Mouse (Mus musculus): ENCODE results near the gene Edar. TPM values are rescaled to one million over a fixed set of nuclear protein-coding genes. Genes with fewer than 3 reads are reported as not detected.

The Edar gene
- total RNA-seq, 2 experiments from 2014 or later = not detected

- no peak for ATAC-seq (replicated peaks; ENCODE audit: poor library complexity)
These were observed 70.7 kb downstream of the Edar start for GRCm38 (mm10) chr10:58604779-58605178.

DNA sequence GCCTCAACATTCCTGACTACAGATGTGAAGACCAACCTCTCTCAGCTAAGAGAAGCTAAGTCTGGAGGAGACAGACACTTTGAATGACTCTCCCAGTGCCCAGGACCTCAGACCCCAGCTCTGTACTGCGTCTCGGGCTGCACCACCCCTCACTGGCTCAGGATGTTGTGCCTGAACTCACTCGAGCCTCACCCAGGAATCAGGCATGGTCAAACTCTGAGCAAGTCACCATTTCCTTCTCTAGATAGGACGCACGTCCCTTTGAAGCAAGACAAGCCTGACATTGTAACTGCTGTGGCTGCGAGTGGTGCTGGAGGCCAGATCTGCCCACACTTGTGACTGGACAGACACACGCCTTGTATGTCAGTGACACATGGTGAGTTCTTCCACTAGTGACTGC lies 73.5 kb downstream of the Edar start:
- ATAC-seq (replicated peaks; ENCODE audit: poor library complexity) = no peak

- ATAC-seq (replicated peaks; ENCODE audit: poor library complexity) = no peak
These were observed 74.0 kb downstream of the Edar start for GRCm38 (mm10) chr10:58601431-58601901.

DNA sequence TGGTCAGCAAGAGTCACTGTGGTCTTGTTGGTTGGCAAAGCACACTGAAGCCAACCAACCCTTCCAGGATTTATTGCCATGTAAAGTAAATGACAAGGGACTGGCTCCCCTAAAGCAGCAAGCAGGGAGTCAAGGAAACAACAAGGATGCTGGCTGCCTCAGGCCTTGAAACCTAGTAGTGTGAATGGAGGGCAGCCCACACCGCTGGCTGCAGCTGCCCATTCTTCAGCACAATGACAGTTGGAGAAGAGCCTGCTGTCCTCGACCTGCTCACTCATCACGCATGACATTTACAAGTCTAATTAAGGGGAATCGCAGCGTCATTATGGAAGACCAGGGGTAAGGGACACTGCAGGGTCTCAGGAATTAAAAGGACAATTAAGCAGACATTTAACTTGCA lies 74.5 kb downstream of the Edar start:
- ATAC-seq (replicated peaks; ENCODE audit: poor library complexity) = no peak

DNA sequence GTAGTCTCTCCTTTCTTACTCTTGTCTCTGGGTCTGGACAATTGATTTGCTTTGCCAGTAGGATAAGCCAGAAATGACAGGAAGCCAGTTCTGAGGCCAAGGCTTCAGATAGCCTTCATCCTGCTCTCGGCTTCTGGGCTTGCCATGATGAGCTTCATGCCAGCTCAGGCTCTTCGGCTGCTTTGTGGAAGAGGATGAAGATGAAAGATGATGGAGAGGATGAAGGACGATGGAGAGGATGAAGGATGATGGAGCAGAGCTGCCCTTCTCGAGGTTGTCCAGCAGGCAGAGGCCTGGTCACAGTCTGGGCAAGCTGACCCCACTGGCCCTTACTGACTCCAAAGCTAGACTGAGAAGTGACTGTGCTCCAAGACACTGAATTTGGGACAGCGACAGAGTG lies 75.3 kb downstream of the Edar start:
- no peak for ATAC-seq (replicated peaks; ENCODE audit: poor library complexity)

DNA sequence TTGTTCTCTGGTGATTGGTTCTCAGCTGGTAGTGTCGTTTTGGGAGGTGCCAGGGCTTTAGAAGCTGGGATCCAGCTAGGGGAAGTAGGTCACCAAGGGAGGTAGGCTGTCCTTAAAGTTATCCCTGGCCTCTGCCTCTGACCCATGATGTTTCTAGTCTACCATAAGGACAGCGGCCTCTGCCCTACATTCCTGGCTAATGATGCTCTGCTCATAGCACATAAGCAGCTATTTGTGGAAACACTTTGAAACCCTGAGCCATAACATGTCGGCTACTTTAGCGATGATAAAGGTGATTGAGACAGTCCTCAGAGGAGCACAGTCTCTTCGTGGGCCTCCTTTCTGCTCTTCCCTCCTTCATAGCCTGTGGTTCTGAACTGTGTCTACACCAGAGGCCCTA lies 79.6 kb downstream of the Edar start:
- ATAC-seq (replicated peaks; ENCODE audit: poor library complexity) = no peak

DNA sequence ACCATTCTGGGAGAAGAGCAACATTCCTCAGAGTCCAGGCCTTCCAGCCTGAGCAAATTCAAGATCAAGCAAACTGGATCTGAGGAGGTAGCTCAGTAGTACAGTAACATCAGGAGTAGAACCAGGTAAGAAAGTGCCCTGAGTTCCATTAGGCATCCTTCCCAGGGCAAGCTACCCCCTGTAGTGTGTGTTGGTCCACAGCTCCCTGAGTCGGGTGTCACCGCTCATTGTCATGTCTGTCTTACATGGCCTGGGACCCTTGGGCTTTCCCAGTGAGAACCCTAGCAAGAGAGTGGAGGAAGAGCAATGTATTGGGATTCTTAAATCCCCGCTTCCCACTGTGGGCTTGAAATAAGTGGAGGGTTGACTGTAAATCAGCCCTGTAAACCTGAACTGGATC lies 80.3 kb downstream of the Edar start:
- no peak for ATAC-seq (replicated peaks; ENCODE audit: poor library complexity)

- ATAC-seq (replicated peaks; ENCODE audit: poor library complexity) = no peak
These were observed 81.0 kb downstream of the Edar start for GRCm38 (mm10) chr10:58594486-58594885.

DNA sequence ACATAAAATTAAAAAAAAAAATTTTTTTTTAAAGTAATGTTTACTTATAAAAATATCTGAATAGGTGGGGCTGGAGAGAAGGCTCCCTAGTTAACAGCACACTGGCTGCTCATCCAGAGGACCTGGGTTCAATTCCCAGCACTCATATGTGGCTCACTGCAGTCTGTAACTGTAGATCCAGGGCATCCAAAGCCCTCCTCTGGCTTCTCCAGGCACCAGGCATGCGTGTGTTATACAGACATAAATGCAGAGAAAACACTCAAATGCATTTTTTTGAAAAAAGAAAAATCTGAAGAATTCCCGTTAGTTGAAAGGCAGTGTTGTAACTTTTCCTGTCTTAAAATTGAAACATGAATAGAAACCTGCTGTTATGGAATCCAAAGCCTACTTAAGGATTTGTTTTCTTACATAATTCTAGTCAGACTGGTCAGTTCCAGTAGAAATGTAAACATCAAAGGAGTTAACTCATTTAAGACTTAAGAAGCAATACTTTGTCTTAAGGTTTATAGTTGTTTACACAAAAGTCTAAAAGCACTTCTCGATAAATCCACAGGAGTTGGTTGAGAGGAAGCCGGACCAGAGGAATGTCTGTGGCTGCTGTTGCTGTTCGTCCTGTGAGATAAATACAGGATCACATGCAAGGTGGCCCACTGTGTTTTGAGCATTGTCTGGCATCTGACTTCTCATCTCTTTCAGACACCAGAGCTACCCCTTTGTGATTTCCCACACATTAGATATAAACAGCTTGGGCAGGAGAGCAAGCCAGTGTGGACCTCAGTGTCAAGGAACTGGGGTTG lies 89.8 kb downstream of the Edar start:
- ATAC-seq (replicated peaks; ENCODE audit: poor library complexity) = no peak

DNA sequence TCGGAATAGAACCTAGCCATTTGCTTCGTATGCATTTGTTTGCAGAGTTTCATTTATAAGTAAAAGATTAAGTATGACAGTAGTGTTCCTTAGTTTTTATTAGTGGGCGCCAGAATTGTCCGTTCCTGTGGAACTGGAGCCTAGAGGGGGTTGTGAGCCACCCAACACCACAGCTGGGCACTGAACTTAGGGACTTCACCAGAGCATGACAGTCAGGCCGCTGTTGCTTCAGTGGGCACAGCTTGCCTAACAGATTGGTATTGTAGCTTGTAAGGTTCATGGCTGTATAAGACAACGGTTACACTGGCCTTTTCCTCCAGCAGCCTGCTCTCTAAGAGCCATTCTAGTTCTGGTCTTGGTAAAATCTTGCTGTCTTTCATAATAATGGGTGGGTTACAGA lies 114.9 kb downstream of the Edar start:
- no peak for ATAC-seq (replicated peaks; ENCODE audit: poor library complexity)

DNA sequence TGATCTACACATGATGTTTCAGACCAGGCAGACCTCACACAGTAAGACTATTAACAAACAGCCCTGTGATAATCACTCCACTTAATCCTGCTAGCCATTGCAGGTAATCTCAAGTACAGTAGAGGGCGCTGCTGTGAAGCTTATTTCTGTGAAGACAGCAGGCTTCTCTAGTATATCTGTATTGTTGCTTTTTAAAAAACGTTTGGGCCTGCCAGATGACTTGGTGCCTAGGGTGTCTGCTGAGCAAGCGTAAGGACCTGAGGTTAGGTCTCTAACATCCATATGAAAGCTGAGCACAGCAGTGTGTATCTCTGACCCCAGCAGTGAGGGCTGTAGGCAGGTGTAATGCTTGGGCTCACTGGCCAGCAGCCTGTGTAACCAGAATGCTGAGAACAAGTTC lies 115.6 kb downstream of the Edar start:
- peak; percentile 91 for ATAC-seq (replicated peaks; ENCODE audit: poor library complexity)

DNA sequence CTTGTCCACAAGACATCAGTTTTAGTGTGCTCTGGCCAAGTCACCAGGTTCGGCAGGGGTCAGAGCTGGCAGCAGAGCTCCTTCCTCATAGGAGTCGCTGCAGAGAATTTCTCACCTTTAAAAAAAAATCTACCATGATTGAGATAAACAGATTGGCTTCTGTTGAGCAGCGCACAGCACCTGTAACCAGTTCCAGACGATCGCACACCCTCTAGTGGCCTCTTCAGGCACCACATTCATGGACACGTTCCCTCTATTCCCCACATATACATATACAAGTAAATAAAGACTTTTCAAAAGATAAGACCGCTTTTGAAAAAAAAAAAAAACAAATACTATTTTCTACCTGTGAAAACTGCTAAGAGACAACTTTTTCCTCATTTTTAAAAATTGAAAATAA lies 116.4 kb downstream of the Edar start:
- ATAC-seq (replicated peaks; ENCODE audit: poor library complexity) = peak; percentile 91

GRCm38 (mm10) chr10:58554693-58555387 lies 120.6 kb downstream of the Edar start:
- no peak for ATAC-seq (replicated peaks; ENCODE audit: poor library complexity)

Other genes with a start within 250 kb of the Edar start
- 158 and 161 TPM in 2 replicates for gene Ranbp2, start 228.7 kb downstream of the Edar start, total RNA-seq (2015)
- gene Ranbp2, start 228.7 kb downstream of the Edar start, total RNA-seq (2017) = 177 and 233 TPM in 2 replicates
- 5.0 and 5.7 TPM in 2 replicates for gene Ccdc138, start 177.7 kb downstream of the Edar start, total RNA-seq (2015)
- gene Ccdc138, start 177.7 kb downstream of the Edar start, total RNA-seq (2017) = 4.1 and 5.3 TPM in 2 replicates
- gene Gm17542, start 42.6 kb upstream of the Edar start, total RNA-seq (2015) = not detected in 2 replicates
- not detected in 2 replicates for gene Gm17542, start 42.6 kb upstream of the Edar start, total RNA-seq (2017)
- 0.05 TPM in 1 of 2 replicates, not detected in the other for gene Sh3rf3, start 137.7 kb upstream of the Edar start, total RNA-seq (2015)
- gene Sh3rf3, start 137.7 kb upstream of the Edar start, total RNA-seq (2017) = not detected in 2 replicates

Data from megakaryocyte progenitor cell, adult 5-6 weeks (primary cell).